Mouse (Mus musculus): Measurements from ENCODE around the gene Chn2.

Gene Chn2

DNA sequence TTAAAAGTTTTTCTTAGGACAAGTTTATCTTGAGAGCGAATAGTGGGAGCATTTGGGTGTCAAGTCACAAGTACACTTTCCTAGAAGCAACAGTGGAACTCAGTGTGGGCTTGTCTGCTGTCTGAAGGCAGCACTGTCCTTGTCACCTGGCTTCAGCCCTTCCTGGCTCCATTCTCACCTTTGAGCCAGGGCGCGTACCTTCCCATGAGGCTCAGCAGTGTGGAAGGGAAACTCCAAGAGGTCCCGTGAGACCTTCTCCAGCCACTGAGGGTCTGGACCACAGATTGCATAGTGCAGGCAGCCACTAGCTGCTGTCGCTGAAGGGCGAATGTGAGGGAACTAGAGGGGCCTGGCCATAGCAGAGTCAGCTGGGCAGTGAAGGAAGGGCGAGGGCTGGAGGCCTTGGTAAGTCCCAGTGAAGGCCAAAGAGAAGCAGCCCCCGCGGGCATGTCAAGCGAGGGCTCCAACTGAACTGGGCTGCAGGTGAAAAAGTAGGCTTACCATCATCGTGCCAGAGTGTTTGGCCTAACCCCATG lies 293.8 kb downstream of the Chn2 start:
- no peak for DNase-seq (ENCODE audit: low read depth, low spot score)

DNA sequence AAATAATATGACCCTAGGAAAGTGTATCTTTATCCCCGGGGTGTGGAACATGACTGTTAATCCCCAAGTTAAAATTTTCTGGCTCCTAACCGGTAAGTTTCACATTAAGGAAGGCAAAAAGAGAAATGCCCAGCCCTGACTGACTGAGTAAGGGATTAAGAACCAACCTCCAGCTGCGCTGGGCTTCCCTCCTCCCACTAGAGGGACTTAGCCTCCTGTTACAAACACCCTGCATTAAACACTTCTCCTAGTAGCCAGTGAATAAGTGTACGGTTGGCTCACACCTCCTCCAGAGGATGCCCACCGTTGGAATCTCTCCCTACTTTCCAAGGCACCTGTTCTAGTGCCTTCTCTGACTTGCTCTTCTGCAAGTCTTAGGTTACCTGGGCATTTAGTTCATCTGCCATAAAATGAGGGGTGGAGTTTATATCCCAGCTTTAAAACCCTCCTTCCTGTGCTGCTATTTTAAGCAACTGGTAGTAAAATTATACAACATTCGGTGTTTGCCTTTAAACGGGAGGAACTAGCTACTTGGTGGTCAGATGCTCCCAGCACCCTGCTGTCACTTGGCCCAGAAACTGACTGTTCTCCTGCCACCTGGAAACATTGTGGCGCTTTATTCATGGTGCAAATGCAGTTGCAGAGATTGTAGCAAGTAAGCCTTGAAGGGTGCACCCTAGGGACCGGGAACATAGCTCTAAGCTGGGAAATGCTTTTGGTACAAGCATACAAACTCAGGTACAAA lies 294.5 kb downstream of the Chn2 start:
- DNase-seq (ENCODE audit: low read depth, low spot score), result no peak

DNA sequence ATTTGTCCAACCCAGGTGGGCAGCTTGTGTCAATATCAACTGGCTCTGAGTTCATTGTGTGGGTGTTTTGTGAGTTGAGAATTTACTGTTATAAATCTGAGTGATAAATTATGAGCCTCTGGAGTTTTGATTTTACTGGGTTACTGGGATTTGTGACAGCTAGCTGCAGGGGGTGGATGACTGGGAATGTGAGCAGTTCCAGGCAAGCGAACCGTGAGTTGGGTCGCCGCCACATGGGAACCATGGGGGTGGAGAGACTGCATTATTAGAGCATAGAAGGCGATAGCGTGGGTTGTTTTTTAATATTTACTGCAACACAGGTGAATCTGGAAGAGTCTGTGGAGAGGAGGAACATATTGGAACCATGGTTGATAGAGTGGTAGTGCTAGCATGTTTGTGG lies 298.0 kb downstream of the Chn2 start:
- no peak for DNase-seq (ENCODE audit: low read depth, low spot score)

DNA sequence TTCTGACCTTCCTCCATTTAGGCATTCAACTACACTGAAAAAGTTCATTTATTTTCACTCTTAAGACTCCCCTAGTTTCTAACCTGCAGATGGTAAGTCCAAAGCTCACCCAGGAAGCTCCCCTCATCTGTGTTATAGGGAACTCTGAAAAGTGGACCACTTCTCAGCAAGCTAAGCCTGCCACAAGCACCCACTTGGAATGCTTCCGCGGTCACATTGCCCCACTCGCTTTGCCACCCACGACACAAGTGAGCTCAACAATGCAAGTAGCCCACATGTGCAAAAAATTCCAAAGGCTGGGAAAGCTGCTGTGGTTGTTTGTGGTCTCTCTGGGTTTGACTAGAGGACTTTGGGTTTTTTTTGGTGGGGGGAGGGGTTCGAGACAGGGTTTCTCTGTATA lies 301.8 kb downstream of the Chn2 start:
- no peak for DNase-seq (ENCODE audit: low read depth, low spot score)

DNA sequence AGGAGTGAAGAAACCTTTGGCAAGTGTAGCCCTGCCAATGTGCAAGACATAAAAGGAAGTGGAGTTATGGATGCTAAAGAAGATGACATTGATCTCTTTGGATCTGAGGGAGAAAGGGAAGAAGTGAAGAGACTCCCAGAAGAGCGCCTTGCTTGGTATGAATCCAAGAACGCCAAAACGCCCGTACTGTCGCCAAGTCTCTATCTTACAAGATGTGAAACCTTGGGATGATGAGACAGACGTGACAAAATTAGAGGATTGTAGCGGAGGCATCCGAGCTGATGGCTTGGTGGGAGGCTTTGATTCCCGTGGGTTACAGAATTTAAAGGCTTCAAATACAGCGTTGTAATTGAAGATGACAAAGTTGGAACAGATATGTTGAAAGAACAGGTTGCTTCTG lies 302.9 kb downstream of the Chn2 start:
- no peak for DNase-seq (ENCODE audit: low read depth, low spot score)

Data from CD4-positive, CD25-positive, alpha-beta regulatory T cell, adult 2 months (primary cell).